Mouse (Mus musculus) limb, embryonic 11.5 days (tissue): ENCODE measurements around the gene Tmem117. TPM values are rescaled to one million over a fixed set of nuclear protein-coding genes. Genes with fewer than 3 reads are reported as not detected.
A peak's percentile ranks its signal among the peaks of the same experiment; 100 is the strongest.

ENCODE experiments used
- ATAC-seq: fragments of 200-750 bp; cut with Nextera tagmentation; 2 replicates; pipeline ENCODE4 v1.8.0; 2017; ENCODE audit warnings: low read depth; ENCODE audit not compliant: insufficient number of reproducible peaks, low FRiP score, low TSS enrichment
- DNase-seq: peaks from one replicate; pipeline ENCODE4 v3.0.0-alpha.2; 2015; ENCODE audit warnings: low spot score
- H3K27ac ChIP-seq: fragments of 300-500 bp; sonication (generic); replicated peaks from 2 replicates; pipeline ENCODE4 v1.5.1; 2014; ENCODE audit warnings: low read depth, mild to moderate bottlenecking, low read length
- H3K27me3 ChIP-seq: fragments of 300-500 bp; sonication (generic); 2 replicates; pipeline ENCODE4 v1.6.1; 2014; ENCODE audit warnings: mild to moderate bottlenecking, low read length, mixed read lengths; ENCODE audit not compliant: control insufficient read depth, insufficient read depth
- H3K36me3 ChIP-seq: fragments of 300-500 bp; sonication (generic); 2 replicates; pipeline ENCODE4 v1.6.1; 2014; ENCODE audit warnings: mild to moderate bottlenecking, low read length, moderate library complexity, mixed read lengths; ENCODE audit not compliant: control insufficient read depth, insufficient read depth
- H3K4me1 ChIP-seq: fragments of 300-500 bp; sonication (generic); 2 replicates; pipeline ENCODE4 v1.6.1; 2014; ENCODE audit warnings: low read length, mixed read lengths; ENCODE audit not compliant: control insufficient read depth, insufficient read depth
- H3K4me2 ChIP-seq: fragments of 300-500 bp; sonication (generic); 2 replicates; pipeline ENCODE4 v1.6.1; 2014; ENCODE audit warnings: low read depth, mild to moderate bottlenecking, moderate library complexity; ENCODE audit not compliant: severe bottlenecking
- H3K4me3 ChIP-seq: fragments of 300-500 bp; sonication (generic); 2 replicates; pipeline ENCODE4 v1.5.1; 2014; ENCODE audit warnings: low read depth, low read length
- H3K9ac ChIP-seq: fragments of 300-500 bp; sonication (generic); 2 replicates; pipeline ENCODE4 v1.6.1; 2014; ENCODE audit warnings: mild to moderate bottlenecking, low read length
- H3K9me3 ChIP-seq: fragments of 300-500 bp; sonication (generic); 2 replicates; pipeline ENCODE4 v1.6.1; 2016; ENCODE audit warnings: low read length; ENCODE audit not compliant: control insufficient read depth
- WGBS: fragments of 180-500 bp; shearing (Covaris S2); extraction: QIAGEN DNeasy Blood & Tissue Kit; methylation state at CpG from one replicate; pipeline ENCODE4 v1.1.7; 2014; 5-methylcytosine and 5-hydroxymethylcytosine counted together
- polyA plus RNA-seq: library from polyadenylated mRNA; unstranded; fragments of >200 nt; fragmentation: Nextera tagmentation; extraction: Ambion mirVana; gene quantifications from 2 replicates; pipeline ENCODE4 v1.2.1, GENCODE M21; 2014

The Tmem117 gene
- polyA plus RNA-seq, 1 experiment from 2014 or later = 1.7 TPM

DNA sequence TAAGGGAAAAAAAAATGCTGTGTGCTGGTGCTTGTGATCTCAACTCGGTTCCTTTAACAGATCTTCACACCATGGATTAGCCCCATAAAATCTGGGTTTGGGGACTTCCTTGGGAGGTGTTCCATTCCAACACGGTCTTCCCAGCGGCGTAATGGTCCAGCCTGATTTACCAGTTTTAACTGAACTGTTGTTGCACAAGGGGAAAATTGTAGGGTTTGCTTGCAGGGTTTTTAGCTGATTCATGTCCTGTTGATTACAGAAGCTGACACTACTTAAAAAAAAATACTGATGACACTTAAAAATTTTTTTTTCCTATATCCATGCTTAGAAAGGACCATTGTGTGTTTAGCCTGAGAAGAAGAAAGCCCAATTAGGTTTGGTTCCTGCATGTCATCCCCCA lies 37.7 kb upstream of the Tmem117 start:
- Histone ChIP-seq H3K27me3 (no peaks in the 10 kb centered on the region), H3K4me1 (no peaks in the 10 kb centered on the region), H3K9me3 (no peaks in the 10 kb centered on the region), H3K36me3 (no peaks in the 10 kb centered on the region), H3K27ac (no peak overlapping the region), H3K9ac (no peak overlapping the region), H3K4me3 (no peak overlapping the region), H3K4me2 (no peak overlapping the region)
- 54% methylated on average over 4 of the region's 4 CpGs for WGBS
- no peak for ATAC-seq
- DNase-seq = no peak

DNA sequence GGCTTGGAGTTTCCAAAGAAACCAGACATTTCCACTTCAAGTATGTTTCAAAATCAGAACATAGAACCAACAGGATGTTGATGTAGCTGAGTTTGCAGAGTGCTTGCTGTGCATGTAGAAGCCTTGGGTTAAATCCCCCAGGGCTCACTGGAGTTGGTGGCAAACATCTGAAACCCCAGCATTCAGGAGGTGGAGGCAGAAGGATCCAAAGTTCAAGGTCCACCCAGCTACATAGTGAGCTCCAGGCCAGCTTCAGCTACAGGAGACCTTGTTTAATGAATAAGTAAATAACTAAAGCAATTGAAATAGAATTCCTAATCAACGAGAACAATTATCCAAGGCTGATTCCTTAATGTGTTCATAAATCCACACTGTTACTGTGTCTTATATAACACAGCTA lies 35.4 kb upstream of the Tmem117 start:
- no peaks in the 10 kb centered on the region for H3K9me3 ChIP-seq
- H3K36me3 ChIP-seq = no peaks in the 10 kb centered on the region
- H3K27ac ChIP-seq = no peak overlapping the region
- ATAC-seq (no peak), DNase-seq (no peak)
- no peaks in the 10 kb centered on the region for H3K27me3 ChIP-seq
- no peaks in the 10 kb centered on the region for H3K4me1 ChIP-seq
- no peak overlapping the region for H3K9ac ChIP-seq
- H3K4me2 ChIP-seq = no peak overlapping the region
- H3K4me3 ChIP-seq = no peak overlapping the region
- 76% methylated on average over 1 of the region's 1 CpGs for WGBS

DNA sequence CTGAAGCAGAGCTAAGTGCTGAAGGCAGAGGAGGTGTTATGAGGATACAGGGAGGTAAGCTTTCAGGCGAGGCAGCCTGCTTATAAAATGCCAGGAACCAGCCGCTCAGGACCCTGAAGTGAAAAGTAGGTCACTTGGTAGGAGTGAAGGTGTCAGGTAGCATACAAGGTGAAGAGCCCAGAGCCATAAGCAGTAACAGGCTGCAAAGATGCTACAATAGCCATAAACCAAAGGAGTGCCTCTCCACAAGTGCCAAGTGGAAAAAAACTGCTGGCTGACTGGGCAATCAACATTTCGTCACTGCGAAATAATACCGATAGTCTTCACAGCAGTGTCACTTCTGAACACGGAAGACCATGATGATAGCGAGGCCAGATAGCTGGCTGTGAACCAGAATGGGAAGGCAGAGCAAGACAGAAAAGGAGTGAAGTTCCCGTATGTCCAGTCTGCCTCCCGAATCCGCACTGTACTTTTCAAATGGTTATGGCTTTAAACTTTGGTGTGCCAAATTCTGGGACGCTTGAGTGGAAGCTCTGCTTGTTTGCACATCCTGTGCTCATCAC lies 28.8 kb upstream of the Tmem117 start:
- DNase-seq = no peak
- Histone ChIP-seq H3K27ac (no peak overlapping the region), H3K36me3 (no peaks in the 10 kb centered on the region), H3K4me2 (no peak overlapping the region), H3K27me3 (no peaks in the 10 kb centered on the region), H3K9ac (no peak overlapping the region), H3K4me3 (no peak overlapping the region), H3K9me3 (no peaks in the 10 kb centered on the region), H3K4me1 (no peaks in the 10 kb centered on the region)
- ATAC-seq = no peak
- WGBS = 75% methylated on average over 11 of the region's 11 CpGs

DNA sequence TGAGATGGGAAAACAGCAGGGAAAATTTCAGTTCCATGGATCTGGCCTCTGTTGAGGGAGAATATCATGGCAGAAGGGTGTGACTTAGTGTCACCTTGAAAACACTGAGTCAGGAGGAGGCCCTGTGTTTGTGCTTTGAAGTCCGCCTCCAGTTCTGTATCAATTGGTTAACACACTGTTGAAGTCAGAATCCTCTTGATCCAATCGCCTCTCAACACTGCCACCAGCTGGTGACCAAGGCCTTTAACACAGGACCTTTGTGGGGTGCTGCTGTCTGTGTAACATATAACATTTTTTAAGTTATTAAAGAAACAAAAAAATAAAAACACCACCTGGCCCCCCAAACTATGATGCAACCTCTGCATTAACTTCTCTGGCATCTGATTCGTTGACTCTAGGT lies 27.7 kb upstream of the Tmem117 start:
- Histone ChIP-seq H3K27ac (no peak overlapping the region), H3K4me3 (no peak overlapping the region), H3K9ac (no peak overlapping the region), H3K36me3 (no peaks in the 10 kb centered on the region), H3K4me2 (no peak overlapping the region), H3K27me3 (no peaks in the 10 kb centered on the region), H3K4me1 (no peaks in the 10 kb centered on the region), H3K9me3 (no peaks in the 10 kb centered on the region)
- ATAC-seq (no peak), DNase-seq (peak; percentile 54)
- 22% methylated on average over 3 of the region's 3 CpGs for WGBS

DNA sequence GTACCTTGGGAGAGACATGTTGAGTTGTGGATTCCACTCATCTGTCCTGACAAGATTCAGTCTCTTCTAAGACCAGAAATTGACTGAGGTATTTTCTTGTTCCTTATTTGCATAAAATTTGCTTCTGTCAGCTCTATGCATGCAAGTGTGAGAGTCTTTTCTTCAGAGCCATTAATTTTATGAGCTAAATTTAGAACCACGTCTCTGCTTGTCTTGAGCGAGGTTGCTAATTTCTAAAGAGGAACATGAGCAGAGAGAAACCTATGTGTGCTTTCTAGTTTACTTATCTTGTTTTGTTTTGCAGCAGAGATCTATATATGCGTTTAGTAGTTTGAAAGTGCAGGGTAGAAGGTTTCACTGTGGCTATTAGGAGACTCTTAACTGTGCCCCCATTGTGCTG lies 26.6 kb upstream of the Tmem117 start:
- H3K27me3 ChIP-seq = no peaks in the 10 kb centered on the region
- no peak for ATAC-seq
- 74% methylated on average over 3 of the region's 3 CpGs for WGBS

DNA sequence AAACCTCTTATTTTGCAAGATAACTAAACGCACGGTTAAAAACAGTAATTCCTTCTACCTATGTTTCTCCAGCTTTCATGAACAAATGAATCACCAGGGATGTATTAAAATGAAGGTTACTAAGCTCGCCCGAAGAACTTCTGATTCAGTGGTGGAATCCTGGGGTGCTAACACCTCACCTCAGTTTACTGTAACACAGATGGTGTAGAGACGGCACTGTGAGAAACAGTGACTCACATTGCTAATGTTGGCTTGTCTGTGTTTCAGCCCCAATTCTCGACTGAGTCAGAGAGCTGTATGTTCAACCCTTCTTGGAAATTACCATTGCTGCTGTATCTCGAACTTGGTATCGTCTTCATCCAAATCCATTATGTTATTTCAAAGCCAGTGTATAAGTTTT lies 21.3 kb upstream of the Tmem117 start:
- ATAC-seq = no peak

More for the DNA sequence above, 26.6 kb upstream of the Tmem117 start:
- Histone ChIP-seq H3K27ac (no peak overlapping the region), H3K4me3 (no peak overlapping the region), H3K4me1 (no peaks in the 10 kb centered on the region), H3K9me3 (no peaks in the 10 kb centered on the region), H3K36me3 (no peaks in the 10 kb centered on the region), H3K4me2 (no peak overlapping the region), H3K9ac (no peak overlapping the region)
- no peak for DNase-seq

DNA sequence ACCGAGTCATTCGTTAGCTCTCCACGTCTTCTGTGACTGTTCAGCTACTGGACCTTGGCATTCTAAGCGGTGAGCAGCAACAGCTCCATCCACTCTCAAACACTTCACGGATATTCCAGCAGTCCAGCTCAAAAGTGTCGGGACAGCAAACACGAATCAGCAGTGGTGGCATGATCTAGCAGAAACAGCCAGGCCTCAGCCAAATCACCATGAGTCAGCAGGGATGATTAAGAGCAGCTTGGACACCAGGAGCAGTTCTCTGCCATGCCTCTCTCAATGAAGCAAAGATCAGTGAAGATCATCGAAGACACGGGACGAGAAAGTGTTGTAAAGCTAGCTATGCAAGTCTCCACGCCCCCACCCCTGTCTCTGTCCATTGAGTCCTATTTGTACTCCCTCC lies 13.0 kb upstream of the Tmem117 start:
- ATAC-seq (no peak), DNase-seq (no peak)
- no peak overlapping the region for H3K4me3 ChIP-seq
- no peak overlapping the region for H3K4me2 ChIP-seq
- no peak overlapping the region for H3K9ac ChIP-seq
- WGBS = 92% methylated on average over 11 of the region's 11 CpGs
- no peak overlapping the region for H3K27ac ChIP-seq
- no peaks in the 10 kb centered on the region for H3K4me1 ChIP-seq
- H3K27me3 ChIP-seq = no peaks in the 10 kb centered on the region
- no peaks in the 10 kb centered on the region for H3K36me3 ChIP-seq
- H3K9me3 ChIP-seq = no peaks in the 10 kb centered on the region

More for the DNA sequence above, 21.3 kb upstream of the Tmem117 start:
- no peak for DNase-seq
- H3K36me3 ChIP-seq = no peaks in the 10 kb centered on the region
- H3K9ac ChIP-seq = no peak overlapping the region
- no peaks in the 10 kb centered on the region for H3K4me1 ChIP-seq
- no peaks in the 10 kb centered on the region for H3K9me3 ChIP-seq
- 93% methylated on average over 8 of the region's 8 CpGs for WGBS
- H3K4me3 ChIP-seq = no peak overlapping the region
- no peak overlapping the region for H3K27ac ChIP-seq
- H3K4me2 ChIP-seq = no peak overlapping the region
- no peaks in the 10 kb centered on the region for H3K27me3 ChIP-seq

DNA sequence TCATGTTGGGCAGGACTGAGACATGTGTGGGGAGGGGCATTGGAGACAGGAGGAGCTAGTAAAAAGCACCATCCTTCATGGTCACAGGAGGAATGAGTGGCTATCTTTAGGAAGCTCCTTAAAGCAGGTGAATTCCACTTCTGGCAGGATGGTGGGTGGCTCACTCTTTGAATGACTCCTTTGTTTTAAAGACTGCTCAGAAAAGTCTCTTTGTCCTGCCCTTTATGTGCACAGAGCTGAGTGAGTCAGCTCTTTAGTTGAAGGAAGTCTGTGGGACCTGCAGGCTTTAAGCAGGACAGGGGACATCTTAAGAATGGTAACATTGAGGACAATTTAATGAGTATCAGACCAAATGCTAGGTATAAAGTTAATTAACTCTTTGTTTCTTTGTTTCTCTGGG lies 8.1 kb upstream of the Tmem117 start:
- H3K9me3 ChIP-seq = no peaks in the 10 kb centered on the region
- no peaks in the 10 kb centered on the region for H3K4me1 ChIP-seq
- H3K36me3 ChIP-seq = no peaks in the 10 kb centered on the region
- no peak overlapping the region for H3K9ac ChIP-seq
- H3K27me3 ChIP-seq = no peaks in the 10 kb centered on the region
- ATAC-seq (no peak), DNase-seq (no peak)
- no peak overlapping the region for H3K27ac ChIP-seq
- no peak overlapping the region for H3K4me3 ChIP-seq
- H3K4me2 ChIP-seq = no peak overlapping the region

DNA sequence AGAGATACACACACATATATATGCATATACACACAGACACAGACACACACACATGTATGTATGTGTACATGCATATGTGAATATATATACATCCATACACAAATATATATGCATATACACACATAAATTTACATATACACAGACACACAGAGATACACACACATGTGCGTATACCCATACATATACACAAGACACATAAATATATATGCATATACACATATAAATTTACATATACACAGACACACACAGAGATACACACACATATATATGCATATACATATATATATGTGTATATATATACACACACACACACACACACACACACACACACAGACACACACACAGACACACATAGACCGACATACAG lies 586 bp upstream of the Tmem117 start:
- ATAC-seq = no peak
- Histone ChIP-seq H3K36me3 (no peaks in the 10 kb centered on the region), H3K9ac (no peak overlapping the region; the same call in 1 of the 2 replicates), H3K27me3 (peaks cover 14% of the 10 kb centered on the region; the same call in 1 of the 2 replicates), H3K4me3 (peak overlapping the region; percentile 49; the same call in 1 of the 2 replicates), H3K4me1 (0 out of 2 replicates have a peak, but pooled peaks cover 2% of the 10 kb centered on the region), H3K9me3 (no peaks in the 10 kb centered on the region), H3K4me2 (peak overlapping the region; percentile 98), H3K27ac (no peak overlapping the region)
- no peak for DNase-seq
- 49% methylated on average over 2 of the region's 2 CpGs for WGBS
